Mouse (Mus musculus) WW6 (cell line): ENCODE results near the gene Smim14.

ENCODE experiments used
- DNase-seq: peaks from one replicate; pipeline ENCODE4 v3.0.0-alpha.2; 2013; ENCODE audit warnings: low read depth, low spot score

Gene Smim14

DNA sequence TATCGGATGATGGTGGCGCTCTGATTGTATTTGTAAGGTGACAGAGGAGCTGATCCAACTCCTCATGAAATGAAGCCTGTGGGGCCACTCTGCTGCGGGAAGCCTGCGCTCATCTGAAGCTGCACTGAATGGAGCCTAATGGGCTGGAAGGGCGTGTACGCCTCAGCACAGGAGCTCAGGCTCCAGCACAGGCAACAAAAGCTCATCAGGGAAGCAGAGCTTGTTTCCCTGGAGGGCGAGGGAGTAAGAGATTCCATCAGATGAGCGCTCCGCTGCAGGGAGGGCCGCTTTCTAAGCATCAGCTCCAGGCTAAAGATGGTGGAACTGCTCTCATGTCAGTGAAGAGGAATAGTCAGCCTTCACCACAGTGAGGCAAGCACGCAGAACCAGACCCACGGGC is 129.0 kb downstream of the Smim14 start:
- DNase-seq = no peak

DNA sequence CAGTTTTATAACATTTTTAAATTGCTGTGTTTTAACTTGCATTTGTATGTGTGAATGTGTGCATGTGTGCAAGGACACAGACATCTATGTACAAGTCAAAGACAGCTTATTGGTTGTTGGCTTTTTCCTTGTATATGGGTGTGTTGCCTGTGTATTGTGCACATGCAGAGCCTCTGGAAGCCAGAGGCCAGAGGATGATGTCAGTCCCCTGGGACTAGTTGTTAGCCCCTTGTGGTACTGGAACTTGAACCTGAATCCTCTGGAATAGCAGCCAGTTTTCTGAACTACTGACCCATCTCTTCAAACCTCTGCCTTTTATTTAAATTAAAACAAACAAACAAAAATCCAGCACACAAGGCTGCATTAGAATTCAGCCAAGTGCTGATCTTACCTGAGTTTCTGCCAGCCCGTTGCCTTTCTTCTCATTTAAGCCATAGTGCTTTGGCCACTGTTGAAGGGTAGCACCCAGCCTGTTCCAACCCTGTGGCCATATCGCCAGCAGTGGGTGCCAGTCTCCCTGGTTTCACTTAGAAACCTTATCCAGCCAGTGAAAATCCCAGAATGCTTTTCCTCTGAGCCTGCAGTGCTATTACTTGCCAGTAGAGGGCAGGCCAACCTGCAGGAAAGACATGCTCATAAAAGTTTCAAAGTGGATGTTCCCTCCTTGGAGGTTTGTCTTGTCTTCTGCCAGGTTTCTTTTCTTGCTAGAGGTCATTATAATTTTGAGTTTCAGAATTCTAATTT is 135.6 kb downstream of the Smim14 start:
- no peak for DNase-seq
